Mouse (Mus musculus) C2C12 (cell line): ENCODE measurements around the gene Fxr1. TPM values are rescaled to one million over a fixed set of nuclear protein-coding genes. Genes with fewer than 3 reads are reported as not detected.

Experiments used
- H3K27me3 ChIP-seq: one replicate; pipeline ENCODE4 v1.6.1; 2011; ENCODE audit not compliant: control insufficient read depth, insufficient read depth, insufficient read length
- H3K36me3 ChIP-seq: one replicate; pipeline ENCODE4 v1.6.1; 2011; ENCODE audit not compliant: control insufficient read depth, insufficient read depth
- H3K4me3 ChIP-seq: one replicate; pipeline ENCODE4 v1.5.1; 2011; ENCODE audit warnings: mild to moderate bottlenecking, control low read depth; ENCODE audit not compliant: poor library complexity, insufficient read depth, severe bottlenecking
- H3K79me2 ChIP-seq: one replicate; pipeline ENCODE4 v1.6.1; 2011; ENCODE audit not compliant: control insufficient read depth, insufficient read depth
- H3K79me3 ChIP-seq: one replicate; pipeline ENCODE4 v1.6.1; 2011; ENCODE audit warnings: low read depth, control low read depth
- H3ac ChIP-seq: one replicate; pipeline ENCODE3; 2011; ENCODE audit warnings: low read depth; ENCODE audit not compliant: control insufficient read depth, insufficient read length
- CEBPB ChIP-seq: IDR thresholded peaks from one replicate; pipeline ENCODE4 v1.6.1; 2011; ENCODE audit warnings: low read depth, mild to moderate bottlenecking, control low read depth, moderate library complexity
- CTCF ChIP-seq: IDR thresholded peaks from one replicate; pipeline ENCODE4 v1.5.1; 2011; ENCODE audit not compliant: control insufficient read depth, insufficient read depth, insufficient read length
- FOSL1 ChIP-seq: IDR thresholded peaks from one replicate; pipeline ENCODE4 v1.8.0; 2011; ENCODE audit warnings: mild to moderate bottlenecking, low read length; ENCODE audit not compliant: poor library complexity, insufficient read depth, severe bottlenecking
- MAX ChIP-seq: IDR thresholded peaks from one replicate; pipeline ENCODE4 v1.6.1; 2011; ENCODE audit warnings: mild to moderate bottlenecking, control low read depth
- MYOD1 ChIP-seq: IDR thresholded peaks from one replicate; pipeline ENCODE4 v1.6.1; 2011; ENCODE audit warnings: low read depth; ENCODE audit not compliant: control insufficient read depth, insufficient read length
- MYOG ChIP-seq: IDR thresholded peaks from one replicate; pipeline ENCODE4 v1.6.1; 2011; ENCODE audit not compliant: control insufficient read depth, insufficient read length; ENCODE audit errors: extremely low read depth
- USF1 ChIP-seq: IDR thresholded peaks from one replicate; pipeline ENCODE4 v1.6.1; 2011; ENCODE audit warnings: low read depth, mild to moderate bottlenecking, control low read depth, moderate library complexity
- polyA plus RNA-seq: library from polyadenylated mRNA; unstranded; fragments of >200 nt; fragmentation: generic; extraction: Trizol; gene quantifications from one replicate; pipeline ENCODE4 v1.2.1, GENCODE M21; 2012; ENCODE audit warnings: missing spikeins

Fxr1 gene
- polyA plus RNA-seq, 1 experiment = 33.9 TPM

GRCm38 (mm10) chr3:34006824-34007223 lies 12.9 kb upstream of the Fxr1 start:
- Histone ChIP-seq H3K4me3 (no peak overlapping the region), H3K27me3 (peaks cover 5% of the 10 kb centered on the region), H3K36me3 (no peaks in the 10 kb centered on the region), H3K79me3 (no peaks in the 10 kb centered on the region), H3K79me2 (no peaks in the 10 kb centered on the region), H3ac (no peak overlapping the region)
- no peak for TF ChIP-seq MYOG
- TF ChIP-seq FOSL1 = no peak
- no peak for TF ChIP-seq CTCF
- TF ChIP-seq MAX = no peak

- no peaks in the 10 kb centered on the region for H3K79me2 ChIP-seq
- peaks cover 5% of the 10 kb centered on the region for H3K27me3 ChIP-seq
- TF ChIP-seq CEBPB (no peak), CTCF (no peak), MYOG (no peak), FOSL1 (no peak), MYOD1 (no peak), MAX (no peak), USF1 (no peak)
- H3ac ChIP-seq = no peak overlapping the region
- H3K79me3 ChIP-seq = no peaks in the 10 kb centered on the region
- H3K36me3 ChIP-seq = no peaks in the 10 kb centered on the region
- H3K4me3 ChIP-seq = no peak overlapping the region
Observed at GRCm38 (mm10) chr3:34007611-34008010, 12.1 kb upstream of the Fxr1 start.

GRCm38 (mm10) chr3:34008191-34008590 lies 11.6 kb upstream of the Fxr1 start:
- Histone ChIP-seq H3K79me2 (no peaks in the 10 kb centered on the region), H3K36me3 (no peaks in the 10 kb centered on the region), H3K4me3 (no peak overlapping the region), H3K27me3 (peaks cover 3% of the 10 kb centered on the region), H3ac (no peak overlapping the region), H3K79me3 (no peaks in the 10 kb centered on the region)
- TF ChIP-seq MYOG (no peak), USF1 (no peak), CTCF (no peak), FOSL1 (no peak), MAX (no peak), MYOD1 (no peak), CEBPB (no peak)

- peaks cover 52% of the 10 kb centered on the region for H3K79me3 ChIP-seq
- H3ac ChIP-seq = peak overlapping the region; percentile 94
- peaks cover 17% of the 10 kb centered on the region for H3K36me3 ChIP-seq
- H3K79me2 ChIP-seq = peaks cover 57% of the 10 kb centered on the region
- H3K27me3 ChIP-seq = no peaks in the 10 kb centered on the region
- TF ChIP-seq MYOD1 (peak; percentile 48), MYOG (no peak)
- peak overlapping the region; percentile 72 for H3K4me3 ChIP-seq
Observed at GRCm38 (mm10) chr3:34020382-34021258, 877 bp downstream of the Fxr1 start.

GRCm38 (mm10) chr3:34021259-34021828 lies 1.6 kb downstream of the Fxr1 start:
- no peak for TF ChIP-seq MYOG
- no peak for TF ChIP-seq FOSL1
- TF ChIP-seq MYOD1 = no peak
- no peak for TF ChIP-seq USF1
- no peak for TF ChIP-seq CTCF
- TF ChIP-seq CEBPB = no peak
- TF ChIP-seq MAX = no peak
- peaks cover 17% of the 10 kb centered on the region for H3K36me3 ChIP-seq
- peaks cover 58% of the 10 kb centered on the region for H3K79me3 ChIP-seq
- H3K79me2 ChIP-seq = peaks cover 64% of the 10 kb centered on the region
- H3K4me3 ChIP-seq = peak overlapping the region; percentile 72
- no peak overlapping the region for H3ac ChIP-seq
- H3K27me3 ChIP-seq = no peaks in the 10 kb centered on the region

GRCm38 (mm10) chr3:34028935-34029334 lies 9.2 kb downstream of the Fxr1 start:
- H3K79me2 ChIP-seq = peaks cover 100% of the 10 kb centered on the region
- no peaks in the 10 kb centered on the region for H3K27me3 ChIP-seq
- no peak overlapping the region for H3ac ChIP-seq
- H3K36me3 ChIP-seq = peaks cover 11% of the 10 kb centered on the region
- TF ChIP-seq MAX = no peak
- TF ChIP-seq USF1 = no peak
- TF ChIP-seq MYOD1 = no peak
- TF ChIP-seq CTCF = no peak
- no peak for TF ChIP-seq CEBPB
- TF ChIP-seq FOSL1 = no peak
- no peak for TF ChIP-seq MYOG
- H3K4me3 ChIP-seq = no peak overlapping the region
- peaks cover 97% of the 10 kb centered on the region for H3K79me3 ChIP-seq
